Mouse (Mus musculus) G1E-ER4 (cell line): Measurements from ENCODE around the gene Mttp. TPM values are rescaled to one million over a fixed set of nuclear protein-coding genes. Genes with fewer than 3 reads are reported as not detected.

Experiments used
- GATA1 ChIP-seq: IDR thresholded peaks from one replicate; pipeline ENCODE4 v1.8.0; 2012; ENCODE audit warnings: low read length, inconsistent platforms
- polyA plus RNA-seq: library from polyadenylated mRNA; stranded (reverse); fragments of >175 nt; gene quantifications from 2 replicates; pipeline ENCODE4 v1.2.3, GENCODE M21; 2012

Gene Mttp
- polyA plus RNA-seq, 1 experiment: 0.71 TPM

DNA sequence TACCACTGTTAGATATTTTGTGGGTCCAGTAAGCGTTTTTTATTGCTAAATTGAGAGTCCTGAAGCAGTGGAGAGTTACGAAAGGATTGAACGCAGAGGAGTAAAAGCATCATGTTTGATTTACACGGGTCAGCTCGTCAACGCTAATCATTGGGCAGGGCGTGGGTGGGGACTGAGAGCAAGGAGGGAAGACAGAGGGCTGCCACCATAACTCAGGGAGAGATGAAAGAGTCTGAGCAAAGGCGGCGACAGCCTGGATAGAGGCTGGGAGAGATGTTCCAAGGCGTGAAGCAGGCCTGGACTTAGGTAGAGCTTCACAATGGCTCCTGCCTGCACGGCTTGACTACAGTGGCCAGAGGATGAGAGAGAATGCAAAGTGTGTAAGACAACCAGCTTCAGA lies 94.0 kb downstream of the Mttp start:
- no peak for TF ChIP-seq GATA1

GRCm38 (mm10) chr3:138049555-138049954 lies 95.2 kb downstream of the Mttp start:
- TF ChIP-seq GATA1: no peak

DNA sequence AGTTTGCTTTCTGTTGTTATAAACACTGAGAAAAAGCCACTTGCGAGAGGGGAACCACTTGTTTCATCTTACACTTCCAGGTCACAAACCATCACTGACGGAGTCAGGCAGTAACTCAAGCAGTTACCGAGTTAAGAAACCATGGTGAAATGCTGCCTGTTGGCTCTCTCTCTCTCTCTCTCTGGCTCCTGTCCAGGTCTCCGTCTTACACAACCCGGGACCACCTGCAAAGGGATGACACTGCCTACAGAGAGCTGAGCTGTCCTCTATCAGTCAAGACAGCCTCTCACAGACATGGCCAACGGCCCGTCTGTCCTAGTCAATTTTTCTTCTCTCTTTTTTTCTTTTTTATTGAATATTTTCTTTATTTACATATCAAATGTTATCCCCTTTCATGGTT lies 101.5 kb downstream of the Mttp start:
- no peak for TF ChIP-seq GATA1

GRCm38 (mm10) chr3:138041591-138042301 lies 103.0 kb downstream of the Mttp start:
- no peak for TF ChIP-seq GATA1

GRCm38 (mm10) chr3:138040938-138041337 lies 103.8 kb downstream of the Mttp start:
- no peak for TF ChIP-seq GATA1

Other genes with a start within 250 kb of the Mttp start
- 35.8 and 43.9 TPM in 2 replicates for gene Lamtor3, start 226.5 kb downstream of the Mttp start, polyA plus RNA-seq
- gene Dapp1, start 163.4 kb downstream of the Mttp start, polyA plus RNA-seq: 7.7 and 29.8 TPM in 2 replicates
- gene 1110002E22Rik, start 79.9 kb downstream of the Mttp start, polyA plus RNA-seq: 0.08 and 0.11 TPM in 2 replicates
- gene Gm5105, start 77.6 kb downstream of the Mttp start, polyA plus RNA-seq: not detected in 2 replicates
- gene Trmt10a, start 1.5 kb downstream of the Mttp start, polyA plus RNA-seq: 4.2 and 4.4 TPM in 2 replicates
- gene 4930579F01Rik, start 48.9 kb upstream of the Mttp start, polyA plus RNA-seq: not detected in 2 replicates
- gene Adh7, start 72.8 kb upstream of the Mttp start, polyA plus RNA-seq: not detected in 2 replicates
- gene Adh1, start 116.0 kb upstream of the Mttp start, polyA plus RNA-seq: not detected in 2 replicates
- gene Adh6a, start 168.3 kb upstream of the Mttp start, polyA plus RNA-seq: not detected in 2 replicates
- gene Adh6b, start 196.8 kb upstream of the Mttp start, polyA plus RNA-seq: not detected in 2 replicates